Mouse (Mus musculus) hindbrain, embryonic 10.5 days (tissue): Measurements from ENCODE around the gene Nxf2. TPM values are rescaled to one million over a fixed set of nuclear protein-coding genes. Genes with fewer than 3 reads are reported as not detected.
A peak's percentile ranks its signal among the peaks of the same experiment; 100 is the strongest.

ENCODE experiments used
- DNase-seq: peaks from one replicate; pipeline ENCODE4 v3.0.0-alpha.2; 2017; ENCODE audit warnings: low spot score
- H3K27ac ChIP-seq: fragments of 300-500 bp; sonication (generic); 2 replicates; pipeline ENCODE4 v1.5.1; 2016; ENCODE audit warnings: mild to moderate bottlenecking, moderate library complexity
- H3K27me3 ChIP-seq: fragments of 300-500 bp; sonication (generic); 2 replicates; pipeline ENCODE4 v1.6.1; 2016; ENCODE audit warnings: mild to moderate bottlenecking; ENCODE audit not compliant: poor library complexity, insufficient read depth, severe bottlenecking
- H3K36me3 ChIP-seq: fragments of 300-500 bp; sonication (generic); 2 replicates; pipeline ENCODE4 v1.6.1; 2016; ENCODE audit warnings: mild to moderate bottlenecking, moderate library complexity
- H3K4me1 ChIP-seq: fragments of 300-500 bp; sonication (generic); replicated peaks from 2 replicates; pipeline ENCODE4 v1.6.1; 2016; ENCODE audit warnings: mild to moderate bottlenecking
- H3K4me3 ChIP-seq: fragments of 300-500 bp; sonication (generic); 2 replicates; pipeline ENCODE4 v1.5.1; 2016; ENCODE audit warnings: mild to moderate bottlenecking, moderate library complexity
- H3K9me3 ChIP-seq: fragments of 300-500 bp; sonication (generic); 2 replicates; pipeline ENCODE4 v1.6.1; 2016; ENCODE audit warnings: mild to moderate bottlenecking, moderate library complexity
- WGBS: fragments of 180-500 bp; shearing (Covaris S2); methylation state at CpG from one replicate; pipeline ENCODE4 v1.1.7; 2016; 5-methylcytosine and 5-hydroxymethylcytosine counted together
- polyA plus RNA-seq: library from polyadenylated mRNA; unstranded; fragments of >200 nt; fragmentation: Nextera tagmentation; extraction: Ambion mirVana; gene quantifications from 2 replicates; pipeline ENCODE4 v1.2.1, GENCODE M21; 2016

Gene Nxf2
- 0.61 and 0.70 TPM in 2 replicates for polyA plus RNA-seq

DNA sequence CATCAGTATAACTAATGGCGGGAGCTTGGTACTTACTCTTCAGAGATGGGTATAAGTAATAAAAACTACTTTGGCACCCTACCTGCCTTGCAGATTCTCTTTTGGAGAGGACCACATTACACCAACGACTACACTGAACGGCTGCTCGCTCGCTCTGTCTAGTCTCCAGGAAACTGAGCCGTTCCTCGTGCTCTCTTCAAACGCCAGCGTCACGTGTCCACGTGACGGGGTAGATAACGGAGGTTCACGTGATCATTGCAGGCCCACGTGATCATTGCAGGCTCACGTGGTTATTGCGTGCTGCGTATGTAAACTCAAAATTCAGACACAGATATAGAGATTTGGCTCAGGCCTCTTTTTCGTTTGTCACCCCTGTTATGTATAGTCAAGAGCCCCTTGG is at the start of gene Nxf2:
TSS of gene Nxf2 (minus strand) at position 209 of the 400 bp plus-strand sequence.
- 89% methylated on average over 19 of the region's 19 CpGs for WGBS
- Histone ChIP-seq H3K27me3 (peaks cover 36% of the 10 kb centered on the region), H3K4me3 (peak within 1 kb of the TSS; percentile 48), H3K27ac (peak within 1 kb of the TSS; percentile 75), H3K36me3 (no peaks in the 10 kb centered on the region), H3K4me1 (no peaks in the 10 kb centered on the region), H3K9me3 (0 out of 2 replicates have a peak, but pooled peaks cover 4% of the 10 kb centered on the region)
- no peak for DNase-seq

DNA sequence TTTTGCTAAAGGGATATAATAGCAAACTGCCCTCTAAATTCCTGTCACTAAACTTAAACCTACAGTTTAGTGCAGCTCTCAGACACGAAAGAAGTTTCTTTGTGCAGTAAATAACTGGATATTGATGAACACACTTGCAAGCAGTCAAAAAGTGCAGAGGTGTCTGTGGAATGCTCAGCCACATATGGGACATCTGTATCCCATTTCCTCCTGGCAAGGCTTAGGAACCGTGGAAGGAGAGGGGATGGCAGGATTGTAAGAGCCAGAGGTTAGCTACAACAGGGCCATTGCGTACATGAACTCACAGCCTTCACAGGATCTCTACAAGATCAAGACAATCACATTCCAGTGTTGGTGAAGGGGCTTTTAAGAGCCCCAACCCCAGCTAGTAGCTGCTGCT is 46.8 kb upstream of the Nxf2 start:
- no peak overlapping the region for H3K27ac ChIP-seq
- peaks cover 48% of the 10 kb centered on the region for H3K27me3 ChIP-seq
- DNase-seq = peak; percentile 3
- H3K4me1 ChIP-seq = 0 out of 2 replicates have a peak, but pooled peaks cover 7% of the 10 kb centered on the region
- no peaks in the 10 kb centered on the region for H3K9me3 ChIP-seq
- H3K36me3 ChIP-seq = no peaks in the 10 kb centered on the region
- WGBS = 58% methylated on average over 3 of the region's 3 CpGs
- H3K4me3 ChIP-seq = no peak overlapping the region

DNA sequence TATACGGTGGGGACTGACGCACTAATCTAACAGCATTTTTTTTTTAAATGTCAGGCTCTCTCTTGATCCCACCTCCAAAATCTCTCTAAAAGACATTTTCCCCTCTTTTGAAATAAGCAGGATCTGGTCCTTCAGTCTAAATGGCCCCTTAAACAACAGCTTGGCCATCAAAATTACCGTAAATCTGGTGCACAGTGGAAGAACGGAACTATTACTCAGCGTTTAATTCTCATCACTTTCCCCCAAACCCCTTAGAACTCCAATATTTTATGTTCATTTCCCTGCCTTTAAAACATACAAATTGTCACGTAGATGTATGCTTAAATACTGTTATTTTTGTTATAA is 44.9 kb upstream of the Nxf2 start:
- Histone ChIP-seq H3K36me3 (no peaks in the 10 kb centered on the region), H3K4me3 (peak overlapping the region; percentile 66), H3K27me3 (peaks cover 47% of the 10 kb centered on the region)

DNA sequence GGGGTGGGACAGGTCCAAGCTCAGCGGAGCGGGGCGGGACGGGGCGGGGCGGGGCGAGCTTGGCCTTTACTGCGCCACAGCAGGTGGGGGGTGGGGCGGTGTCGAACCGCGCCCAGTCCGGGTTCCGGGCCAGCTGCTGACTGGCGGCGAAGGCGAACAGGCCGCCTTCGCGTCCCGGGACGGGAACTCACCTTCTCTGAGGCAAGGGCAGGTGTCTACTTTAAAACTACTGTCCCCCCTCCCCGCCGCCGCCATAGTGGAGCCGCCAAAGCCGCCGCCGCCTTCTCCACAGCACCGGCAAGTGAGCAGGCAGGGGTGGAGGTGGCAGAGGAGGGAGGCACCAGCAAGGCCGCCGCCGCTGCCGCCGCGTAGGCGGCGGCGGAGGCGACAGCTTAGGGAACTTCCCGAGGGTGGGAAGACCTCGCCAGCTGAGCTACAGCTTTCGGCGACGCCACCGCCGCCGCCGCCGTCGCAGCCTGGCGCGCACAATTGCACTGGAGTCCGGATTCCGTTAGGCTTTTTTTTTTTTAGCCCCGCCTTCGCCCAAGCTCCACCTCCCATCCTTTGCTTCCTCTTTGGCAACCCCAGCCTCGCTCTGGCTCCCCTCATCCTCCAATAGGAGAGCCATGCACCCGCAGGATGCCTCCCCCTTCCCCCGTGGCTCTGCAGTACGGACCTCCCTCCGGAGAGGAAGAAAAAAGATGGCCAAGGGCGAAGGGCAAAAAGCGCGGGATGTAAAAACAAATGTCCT is 44.3 kb upstream of the Nxf2 start, which contains the start of gene Zmat1:
TSS of gene Zmat1 (minus strand) at position 490 of the 751 bp plus-strand sequence.
- H3K9me3 ChIP-seq = no peaks in the 10 kb centered on the region
- H3K27ac ChIP-seq = peak within 1 kb of the TSS; percentile 97
- no peaks in the 10 kb centered on the region for H3K36me3 ChIP-seq
- H3K4me3 ChIP-seq = peak within 1 kb of the TSS; percentile 66
- 0 out of 2 replicates have a peak, but pooled peaks cover 7% of the 10 kb centered on the region for H3K4me1 ChIP-seq
- WGBS = 21% methylated on average over 63 of the region's 65 CpGs
- peaks cover 43% of the 10 kb centered on the region for H3K27me3 ChIP-seq
- DNase-seq = peak; percentile 87

More for the DNA sequence above, 44.9 kb upstream of the Nxf2 start:
- 29% methylated on average over 6 of the region's 6 CpGs for WGBS
- no peak for DNase-seq
- H3K27ac ChIP-seq = peak overlapping the region; percentile 79
- H3K9me3 ChIP-seq = no peaks in the 10 kb centered on the region
- H3K4me1 ChIP-seq = 0 out of 2 replicates have a peak, but pooled peaks cover 7% of the 10 kb centered on the region

DNA sequence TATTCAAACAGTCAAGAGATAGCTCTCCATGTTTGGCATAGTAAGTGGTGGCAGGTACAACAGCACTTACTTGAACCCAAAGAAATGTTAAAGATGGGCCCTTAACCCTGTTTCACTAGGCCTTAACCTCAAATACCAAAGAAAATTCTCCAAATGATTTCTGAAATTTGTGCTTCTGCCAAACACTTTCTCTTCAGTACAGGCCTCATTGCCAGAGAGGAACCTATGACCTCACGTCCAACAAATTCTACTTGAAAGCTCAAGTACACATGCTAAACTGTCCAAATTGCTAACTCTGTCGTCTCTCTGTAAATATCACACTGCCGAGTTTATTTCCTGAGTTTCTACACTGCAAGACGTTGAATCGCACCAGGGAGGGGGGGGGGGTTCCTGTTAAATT is 43.5 kb upstream of the Nxf2 start:
- Histone ChIP-seq H3K36me3 (no peaks in the 10 kb centered on the region), H3K9me3 (no peaks in the 10 kb centered on the region), H3K4me1 (0 out of 2 replicates have a peak, but pooled peaks cover 7% of the 10 kb centered on the region), H3K4me3 (peak overlapping the region; percentile 66), H3K27me3 (peaks cover 43% of the 10 kb centered on the region), H3K27ac (peak overlapping the region; percentile 97)
- 36% methylated on average over 5 of the region's 5 CpGs for WGBS
- DNase-seq = peak; percentile 2

DNA sequence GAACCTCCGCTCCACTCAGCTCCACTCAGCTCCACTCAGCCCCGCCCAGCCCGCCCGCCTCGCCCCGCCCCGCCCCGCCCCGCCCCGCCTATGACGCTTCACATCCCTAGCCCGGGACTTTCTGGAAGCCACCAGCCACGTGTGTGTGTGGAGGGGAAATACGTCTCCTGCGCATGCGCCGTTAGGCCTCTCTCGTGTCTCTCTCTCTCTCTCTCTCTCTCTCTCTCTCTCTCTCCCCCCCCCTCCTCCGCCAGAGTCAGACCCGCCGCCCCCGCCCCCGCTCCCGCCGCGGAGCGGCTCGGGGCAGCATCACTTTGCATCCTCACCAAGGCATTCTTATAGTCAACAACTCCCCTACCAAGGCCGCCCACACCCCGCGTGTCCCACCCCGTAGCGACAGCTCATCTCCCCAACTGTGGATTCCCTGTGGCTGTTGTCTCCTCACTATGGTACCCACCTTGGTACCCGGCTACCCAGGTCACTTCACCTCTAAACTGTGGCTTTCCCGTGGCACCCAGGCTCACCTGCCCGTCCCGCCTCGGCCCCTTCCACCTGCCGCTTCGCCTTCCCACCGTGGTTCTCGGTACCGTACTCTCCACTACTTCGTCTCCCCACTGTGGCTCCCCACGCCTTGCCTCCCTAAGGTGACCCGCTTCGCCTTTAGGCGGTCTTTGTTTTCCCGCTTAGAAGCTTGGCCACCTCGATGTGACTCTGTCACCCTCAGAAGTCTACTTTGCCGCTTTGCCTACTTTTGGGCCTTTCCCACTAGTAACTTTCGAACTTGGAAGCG is 1.1 kb downstream of the Nxf2 start:
- H3K27ac ChIP-seq = peak overlapping the region; percentile 75
- peak overlapping the region; percentile 48 for H3K4me3 ChIP-seq
- no peaks in the 10 kb centered on the region for H3K4me1 ChIP-seq
- peaks cover 32% of the 10 kb centered on the region for H3K27me3 ChIP-seq
- 56% methylated on average over 43 of the region's 53 CpGs for WGBS
- 0 out of 2 replicates have a peak, but pooled peaks cover 4% of the 10 kb centered on the region for H3K9me3 ChIP-seq
- no peaks in the 10 kb centered on the region for H3K36me3 ChIP-seq
- DNase-seq = peak; percentile 74

DNA sequence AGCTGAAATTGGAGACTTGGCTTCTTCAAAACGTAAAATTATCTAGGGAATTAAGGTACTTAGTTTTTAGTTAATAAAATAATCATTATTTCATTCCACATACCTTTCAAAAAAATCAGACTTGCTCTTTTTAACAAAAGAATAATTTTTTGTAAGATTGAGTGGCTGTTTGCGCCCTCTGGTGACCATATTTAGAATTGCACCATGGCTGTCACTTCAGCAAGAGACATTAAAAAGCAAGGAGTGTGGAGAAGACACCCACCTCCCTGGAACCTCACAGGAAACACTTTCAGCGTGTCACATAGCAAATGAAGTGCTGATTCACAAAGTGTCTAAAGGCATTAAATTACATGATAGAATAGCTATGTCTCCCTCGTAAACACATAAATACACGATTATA is 34.2 kb downstream of the Nxf2 start:
- H3K36me3 ChIP-seq = no peaks in the 10 kb centered on the region
- H3K4me3 ChIP-seq = no peak overlapping the region
- WGBS = 38% methylated on average over 5 of the region's 5 CpGs
- H3K9me3 ChIP-seq = no peaks in the 10 kb centered on the region
- DNase-seq = peak; percentile 16
- no peaks in the 10 kb centered on the region for H3K4me1 ChIP-seq
- peaks cover 5% of the 10 kb centered on the region for H3K27me3 ChIP-seq
- no peak overlapping the region for H3K27ac ChIP-seq

DNA sequence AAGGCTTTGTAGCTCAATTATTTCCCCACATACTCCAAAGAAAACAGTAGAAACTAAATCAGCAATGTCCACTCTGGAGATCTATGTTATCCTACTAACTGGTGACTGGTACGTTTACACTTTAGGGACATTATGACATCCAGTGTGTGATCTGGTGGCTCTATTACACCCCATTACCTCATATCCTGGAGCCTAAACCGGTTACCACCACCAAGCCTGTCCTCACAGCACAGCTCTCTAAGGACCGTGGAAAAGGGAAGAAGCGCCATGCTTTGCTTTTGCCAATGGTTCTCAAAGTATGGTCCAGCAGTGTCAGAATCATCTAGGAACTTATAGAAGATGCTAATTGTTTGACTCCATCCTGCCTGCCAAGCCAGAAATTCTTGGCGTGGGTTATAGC is 34.6 kb downstream of the Nxf2 start:
- Histone ChIP-seq H3K36me3 (no peaks in the 10 kb centered on the region), H3K9me3 (no peaks in the 10 kb centered on the region), H3K4me1 (no peaks in the 10 kb centered on the region), H3K27me3 (peaks cover 5% of the 10 kb centered on the region), H3K4me3 (no peak overlapping the region), H3K27ac (no peak overlapping the region)
- 76% methylated on average over 5 of the region's 5 CpGs for WGBS
- DNase-seq = no peak

DNA sequence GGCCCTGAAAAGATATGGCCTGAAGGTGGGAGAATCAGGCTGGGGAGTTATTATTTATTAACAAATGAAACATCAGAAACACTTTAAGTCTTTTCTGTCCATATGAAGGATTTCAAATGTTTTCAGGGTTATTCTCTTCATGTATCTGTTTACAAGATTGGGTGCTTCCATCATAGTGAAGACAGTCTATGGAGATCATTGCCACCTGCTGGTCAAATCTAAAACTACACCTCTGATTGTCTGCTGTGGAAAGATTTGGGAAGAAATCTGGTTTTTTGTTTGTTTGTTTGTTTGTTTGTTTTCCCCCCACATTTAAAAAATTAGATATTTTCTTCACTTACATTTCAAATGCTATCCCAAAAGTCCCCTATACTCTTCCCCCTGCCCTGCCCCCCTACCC is 39.5 kb downstream of the Nxf2 start:
- H3K36me3 ChIP-seq = no peaks in the 10 kb centered on the region
- H3K27ac ChIP-seq = no peak overlapping the region
- no peak overlapping the region for H3K4me3 ChIP-seq
- H3K9me3 ChIP-seq = no peaks in the 10 kb centered on the region
- no peaks in the 10 kb centered on the region for H3K4me1 ChIP-seq
- H3K27me3 ChIP-seq = peaks cover 5% of the 10 kb centered on the region
- DNase-seq = no peak

DNA sequence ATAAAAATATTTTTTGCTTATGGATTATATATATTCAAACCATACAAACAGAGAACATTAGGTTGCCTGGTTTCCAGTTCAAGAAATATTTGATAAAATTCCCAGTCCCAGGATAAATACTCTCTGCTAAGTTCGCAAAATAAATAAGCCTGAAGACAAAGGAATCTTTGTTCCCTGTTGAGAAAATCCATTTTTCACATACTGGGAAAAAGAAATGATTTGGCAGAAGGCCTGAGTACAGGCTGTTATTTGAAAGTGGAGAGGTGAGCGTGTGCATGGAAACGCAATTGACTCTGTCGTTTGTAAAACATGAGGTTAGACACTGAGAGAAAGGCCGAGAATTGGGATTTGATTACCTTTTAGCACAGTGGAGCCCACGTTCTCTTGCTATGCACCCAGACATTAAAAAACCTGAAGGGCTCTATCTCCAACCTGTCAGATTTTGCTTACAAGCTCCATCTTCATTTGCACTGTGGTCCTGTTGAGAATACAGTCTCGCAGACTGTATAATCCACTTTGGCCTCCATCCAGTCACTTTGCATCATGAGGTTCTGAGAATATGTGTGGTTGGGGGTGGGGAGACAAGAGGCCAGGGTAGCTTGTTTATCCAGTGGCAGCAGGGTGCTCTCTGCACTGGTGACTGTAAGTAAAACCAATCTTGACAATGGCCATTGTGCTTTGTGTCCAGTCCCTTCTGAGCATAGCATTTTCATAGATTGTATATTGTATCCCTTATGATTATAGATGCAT is 40.7 kb downstream of the Nxf2 start:
- H3K4me3 ChIP-seq = no peak overlapping the region
- no peaks in the 10 kb centered on the region for H3K36me3 ChIP-seq
- H3K4me1 ChIP-seq = no peaks in the 10 kb centered on the region
- H3K27ac ChIP-seq = no peak overlapping the region
- H3K9me3 ChIP-seq = no peaks in the 10 kb centered on the region
- 71% methylated on average over 7 of the region's 7 CpGs for WGBS
- DNase-seq = no peak
- peaks cover 5% of the 10 kb centered on the region; the same call in 1 of the 2 replicates for H3K27me3 ChIP-seq

DNA sequence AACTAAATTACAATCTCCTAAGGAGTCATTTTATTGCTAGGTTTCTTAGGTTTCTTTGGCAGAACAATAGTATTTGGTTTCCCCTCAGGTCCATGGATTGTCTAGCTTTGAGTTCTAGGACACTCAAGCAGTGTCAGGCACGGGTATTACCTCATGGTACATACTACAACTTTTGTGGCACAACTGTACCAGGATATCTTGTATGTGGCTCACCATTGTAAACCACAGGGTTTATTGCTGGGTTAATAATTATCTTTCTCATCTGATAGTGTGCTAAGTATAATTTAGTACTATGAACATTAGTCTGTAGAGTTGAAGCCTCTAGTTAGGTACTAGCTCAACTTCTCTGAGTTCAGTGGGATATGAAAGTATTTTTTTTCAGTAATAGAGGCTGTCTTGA is 45.3 kb downstream of the Nxf2 start:
- no peak overlapping the region for H3K27ac ChIP-seq
- 62% methylated on average over 1 of the region's 1 CpGs for WGBS

DNA sequence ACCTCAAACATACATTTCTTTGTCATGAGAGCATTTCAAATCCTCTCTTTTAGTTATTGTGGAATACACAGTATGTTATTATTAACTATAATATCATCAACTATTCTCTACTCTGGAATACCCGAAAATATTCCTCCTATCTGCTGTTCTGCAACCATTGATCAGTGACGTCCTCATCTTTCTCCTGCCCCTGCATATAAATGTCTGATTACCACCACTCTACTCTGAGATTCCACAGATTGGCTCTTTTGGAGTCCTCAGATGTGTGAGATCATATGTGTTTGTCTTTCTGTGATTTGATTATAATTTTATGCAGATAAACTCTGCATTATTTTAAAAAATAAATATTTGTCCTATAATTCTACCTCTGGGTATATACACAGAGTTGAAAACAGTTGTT is 48.8 kb downstream of the Nxf2 start:
- Histone ChIP-seq H3K27ac (no peak overlapping the region), H3K36me3 (no peaks in the 10 kb centered on the region), H3K27me3 (peaks cover 9% of the 10 kb centered on the region; the same call in 1 of the 2 replicates), H3K4me3 (no peak overlapping the region), H3K4me1 (no peaks in the 10 kb centered on the region), H3K9me3 (no peaks in the 10 kb centered on the region)
- 83% methylated on average over 2 of the region's 2 CpGs for WGBS
- no peak for DNase-seq

More for the DNA sequence above, 45.3 kb downstream of the Nxf2 start:
- H3K9me3 ChIP-seq = no peaks in the 10 kb centered on the region
- peaks cover 9% of the 10 kb centered on the region; the same call in 1 of the 2 replicates for H3K27me3 ChIP-seq
- no peaks in the 10 kb centered on the region for H3K4me1 ChIP-seq
- no peaks in the 10 kb centered on the region for H3K36me3 ChIP-seq
- no peak overlapping the region for H3K4me3 ChIP-seq
- DNase-seq = no peak
